Mouse (Mus musculus): ENCODE measurements at regions not wholly inside any gene's neighbourhood (a gene's known extent, or its start where the extent isn't known, plus 50 kb on each side); places are given as distances from the start of the nearest gene placed in this dataset.
A peak's percentile ranks its signal among the peaks of the same experiment; 100 is the strongest.

- DNase-seq, result no peak
Observed at GRCm38 (mm10) chr3:52535411-52536021, 267.4 kb downstream of the Foxo1 start.

GRCm38 (mm10) chr3:52534118-52534517 is 266.0 kb downstream of the Foxo1 start:
- no peak for DNase-seq

GRCm38 (mm10) chr3:52531686-52532351 is 263.7 kb downstream of the Foxo1 start:
- DNase-seq, result no peak

- no peak for DNase-seq
Observed at GRCm38 (mm10) chr3:52530406-52530970, 262.4 kb downstream of the Foxo1 start.

GRCm38 (mm10) chr3:52529136-52529535 is 261.0 kb downstream of the Foxo1 start:
- DNase-seq, result peak; percentile 34

GRCm38 (mm10) chr3:52528521-52528920 is 260.4 kb downstream of the Foxo1 start:
- DNase-seq, result no peak

GRCm38 (mm10) chr3:52527781-52528180 is 259.6 kb downstream of the Foxo1 start:
- DNase-seq, result no peak

- DNase-seq, result peak; percentile 34
Observed at GRCm38 (mm10) chr3:52527010-52527754, 259.0 kb downstream of the Foxo1 start.

- no peak for DNase-seq
Observed at GRCm38 (mm10) chr3:52522886-52523285, 254.8 kb downstream of the Foxo1 start.

GRCm38 (mm10) chr3:52520609-52520947 is 252.4 kb downstream of the Foxo1 start:
- DNase-seq, result no peak

- DNase-seq, result no peak
Observed at GRCm38 (mm10) chr3:52519910-52520608, 251.9 kb downstream of the Foxo1 start.

- peak; percentile 54 for DNase-seq
Observed at GRCm38 (mm10) chr3:52517808-52518207, 249.7 kb downstream of the Foxo1 start.

GRCm38 (mm10) chr3:52516691-52517090 is 248.6 kb downstream of the Foxo1 start:
- DNase-seq, result peak; percentile 70

GRCm38 (mm10) chr3:52512761-52513160 is 244.6 kb downstream of the Foxo1 start:
- no peak for DNase-seq

GRCm38 (mm10) chr3:52511549-52511948 is 243.4 kb downstream of the Foxo1 start:
- DNase-seq, result no peak

- DNase-seq, result no peak
Observed at GRCm38 (mm10) chr3:52510831-52511230, 242.7 kb downstream of the Foxo1 start.

- peak; percentile 38 for DNase-seq
Observed at GRCm38 (mm10) chr3:52510088-52510765, 242.1 kb downstream of the Foxo1 start.

- DNase-seq, result no peak
Observed at GRCm38 (mm10) chr3:52503925-52504324, 235.8 kb downstream of the Foxo1 start.

GRCm38 (mm10) chr3:52502223-52502622 is 234.1 kb downstream of the Foxo1 start:
- peak; percentile 74 for DNase-seq

GRCm38 (mm10) chr3:52501614-52502013 is 233.5 kb downstream of the Foxo1 start:
- no peak for DNase-seq

- DNase-seq, result no peak
Observed at GRCm38 (mm10) chr3:52500026-52500425, 231.9 kb downstream of the Foxo1 start.

- no peak for DNase-seq
Observed at GRCm38 (mm10) chr3:52499581-52499980, 231.4 kb downstream of the Foxo1 start.

Measured in kidney, adult 9 months (tissue).